Mouse (Mus musculus): ENCODE measurements around the gene Mga. TPM values are rescaled to one million over a fixed set of nuclear protein-coding genes. Genes with fewer than 3 reads are reported as not detected.

Gene Mga
- polyA plus RNA-seq (2012; rRNA removed), result 3.9 and 4.1 TPM in 2 replicates

GRCm38 (mm10) chr2:119897090-119897732 is at the start of gene Mga:
Mga (plus strand) TSS chr2:119897228.

GRCm38 (mm10) chr2:119972537-119972879 is 75.5 kb downstream of the Mga start, which contains the start of gene Mapkbp1:
Mapkbp1 (plus strand) TSS chr2:119972699.

Other genes starting within 250 kb of the Mga start
- gene Ndufaf1, start 234.4 kb upstream of the Mga start, polyA plus RNA-seq (2012; rRNA removed), result 11.0 and 11.3 TPM in 2 replicates
- gene Rtf1, start 222.2 kb upstream of the Mga start, polyA plus RNA-seq (2012; rRNA removed), result 6.7 and 7.5 TPM in 2 replicates
- gene Itpka, start 154.9 kb upstream of the Mga start, polyA plus RNA-seq (2012; rRNA removed), result 3.9 and 5.6 TPM in 2 replicates
- 0.46 and 0.53 TPM in 2 replicates for gene Ltk, start 136.8 kb upstream of the Mga start, polyA plus RNA-seq (2012; rRNA removed)
- gene Rpap1, start 109.7 kb upstream of the Mga start, polyA plus RNA-seq (2012; rRNA removed), result 3.9 and 4.5 TPM in 2 replicates
- gene Tyro3, start 99.5 kb upstream of the Mga start, polyA plus RNA-seq (2012; rRNA removed), result 0.56 and 0.59 TPM in 2 replicates
- gene Mapkbp1, start 75.5 kb downstream of the Mga start, polyA plus RNA-seq (2012; rRNA removed), result 1.5 and 1.6 TPM in 2 replicates
- gene Jmjd7, start 130.3 kb downstream of the Mga start, polyA plus RNA-seq (2012; rRNA removed), result 4.0 and 4.3 TPM in 2 replicates
- 1.1 and 1.2 TPM in 2 replicates for gene Gm28042, start 130.3 kb downstream of the Mga start, polyA plus RNA-seq (2012; rRNA removed)
- gene Pla2g4b, start 136.2 kb downstream of the Mga start, polyA plus RNA-seq (2012; rRNA removed), result 0.97 and 1.5 TPM in 2 replicates